Mouse (Mus musculus) retina, postnatal 7 days (tissue): ENCODE results near the gene Alad.
"Not testable (repeated sequence)": the region's sequence is repeated elsewhere in the genome, so short reads cannot be mapped to it uniquely, and the experiment has no call there.

Experiments used
- DNase-seq: peaks from one replicate; pipeline ENCODE4 v3.0.0-alpha.2; 2012; ENCODE audit warnings: low read depth, low spot score

The Alad gene

GRCm38 (mm10) chr4:62486162-62486696 lies 33.5 kb downstream of the Alad start:
- no peak for DNase-seq

- no peak for DNase-seq
Observed at GRCm38 (mm10) chr4:62485450-62486161, 34.1 kb downstream of the Alad start.

- DNase-seq, result no peak
Observed at GRCm38 (mm10) chr4:62484928-62485327, 34.8 kb downstream of the Alad start.

GRCm38 (mm10) chr4:62480709-62481605 lies 38.8 kb downstream of the Alad start:
- DNase-seq, result no peak

- no peak for DNase-seq
Observed at GRCm38 (mm10) chr4:62479937-62480708, 39.6 kb downstream of the Alad start, which contains the start of gene Bspry. Bspry (plus strand) TSS chr4:62480053.

- not testable (repeated sequence) for DNase-seq
Observed at GRCm38 (mm10) chr4:62479593-62479936, 40.2 kb downstream of the Alad start.

GRCm38 (mm10) chr4:62477542-62478244 lies 42.0 kb downstream of the Alad start:
- no peak for DNase-seq

GRCm38 (mm10) chr4:62475793-62476192 lies 43.9 kb downstream of the Alad start:
- DNase-seq, result no peak

- DNase-seq, result no peak
Observed at GRCm38 (mm10) chr4:62475131-62475530, 44.6 kb downstream of the Alad start.

- no peak for DNase-seq
Observed at GRCm38 (mm10) chr4:62472071-62472470, 47.6 kb downstream of the Alad start.

GRCm38 (mm10) chr4:62470598-62471051 lies 49.1 kb downstream of the Alad start, which contains the start of gene Wdr31:
Wdr31 (minus strand) TSS chr4:62470896.
- DNase-seq, result peak; percentile 72

GRCm38 (mm10) chr4:62468158-62468557 lies 51.6 kb downstream of the Alad start:
- no peak for DNase-seq

- DNase-seq, result no peak
Observed at GRCm38 (mm10) chr4:62463124-62463523, 56.6 kb downstream of the Alad start.

GRCm38 (mm10) chr4:62460348-62460747 lies 59.4 kb downstream of the Alad start:
- no peak for DNase-seq
